Mouse (Mus musculus): ENCODE measurements around the gene Farp1.
A peak's percentile ranks its signal among the peaks of the same experiment; 100 is the strongest.

Gene Farp1

GRCm38 (mm10) chr14:121274985-121275384, 240.0 kb downstream of the Farp1 start:
- DNase-seq = peak in 1 of 2 experiments; percentile 48

GRCm38 (mm10) chr14:121276016-121276415, 241.0 kb downstream of the Farp1 start:
- DNase-seq = peak; percentile 45 to 70

GRCm38 (mm10) chr14:121279106-121279505, 244.1 kb downstream of the Farp1 start:
- peak; percentile 87 to 92 for DNase-seq

- DNase-seq = peak in 1 of 2 experiments; percentile 37
Observed at GRCm38 (mm10) chr14:121280601-121281335, 245.8 kb downstream of the Farp1 start.

- DNase-seq = no peak
Observed at GRCm38 (mm10) chr14:121281336-121281710, 246.3 kb downstream of the Farp1 start.

- no peak for DNase-seq
Observed at GRCm38 (mm10) chr14:121285379-121286120, 250.6 kb downstream of the Farp1 start.

GRCm38 (mm10) chr14:121291881-121292280, 256.9 kb downstream of the Farp1 start:
- no peak for DNase-seq

GRCm38 (mm10) chr14:121292391-121292790, 257.4 kb downstream of the Farp1 start:
- DNase-seq = no peak

GRCm38 (mm10) chr14:121294484-121294883, 259.5 kb downstream of the Farp1 start:
- no peak for DNase-seq

- DNase-seq = peak in 1 of 2 experiments; percentile 44
Observed at GRCm38 (mm10) chr14:121297103-121297502, 262.1 kb downstream of the Farp1 start.

- no peak for DNase-seq
Observed at GRCm38 (mm10) chr14:121298537-121298936, 263.5 kb downstream of the Farp1 start.

GRCm38 (mm10) chr14:121299093-121299492, 264.1 kb downstream of the Farp1 start:
- DNase-seq = no peak

GRCm38 (mm10) chr14:121304523-121304922, 269.5 kb downstream of the Farp1 start:
- no peak for DNase-seq

- DNase-seq = no peak
Observed at GRCm38 (mm10) chr14:121305316-121306064, 270.5 kb downstream of the Farp1 start.

- no peak for DNase-seq
Observed at GRCm38 (mm10) chr14:121309909-121310308, 274.9 kb downstream of the Farp1 start.

GRCm38 (mm10) chr14:121310325-121311080, 275.5 kb downstream of the Farp1 start:
- DNase-seq = no peak

- no peak for DNase-seq
Observed at GRCm38 (mm10) chr14:121311083-121311482, 276.1 kb downstream of the Farp1 start.

- no peak for DNase-seq
Observed at GRCm38 (mm10) chr14:121313283-121313682, 278.3 kb downstream of the Farp1 start.

GRCm38 (mm10) chr14:121314934-121315333, 279.9 kb downstream of the Farp1 start:
- DNase-seq = peak; percentile 33 to 55

GRCm38 (mm10) chr14:121316136-121316535, 281.1 kb downstream of the Farp1 start:
- DNase-seq = peak in 1 of 2 experiments; percentile 32

- no peak for DNase-seq
Observed at GRCm38 (mm10) chr14:121316631-121317311, 281.8 kb downstream of the Farp1 start.

GRCm38 (mm10) chr14:121317312-121317671, 282.3 kb downstream of the Farp1 start:
- no peak for DNase-seq
